Mouse (Mus musculus) midbrain, embryonic 11.5 days (tissue): ENCODE results near the gene Fcgbp. TPM values are rescaled to one million over a fixed set of nuclear protein-coding genes. Genes with fewer than 3 reads are reported as not detected.
A peak's percentile ranks its signal among the peaks of the same experiment; 100 is the strongest.
"Not testable (repeated sequence)": the region's sequence is repeated elsewhere in the genome, so short reads cannot be mapped to it uniquely, and the experiment has no call there.

ENCODE experiments used
- ATAC-seq: fragments of 200-750 bp; cut with Nextera tagmentation; 2 replicates; pipeline ENCODE4 v1.8.0; 2017; ENCODE audit warnings: moderate TSS enrichment, moderate library complexity; ENCODE audit not compliant: low FRiP score
- DNase-seq: peaks from one replicate; pipeline ENCODE4 v3.0.0; 2015; ENCODE audit warnings: low spot score; ENCODE audit errors: missing footprints
- H3K27ac ChIP-seq: fragments of 300-500 bp; sonication (generic); 2 replicates; pipeline ENCODE4 v1.5.1; 2014; ENCODE audit warnings: low read depth, low read length
- H3K27me3 ChIP-seq: fragments of 300-500 bp; sonication (generic); 2 replicates; pipeline ENCODE4 v1.6.1; 2014; ENCODE audit warnings: mild to moderate bottlenecking, low read length, moderate library complexity, mixed read lengths; ENCODE audit not compliant: control insufficient read depth, insufficient read depth
- H3K36me3 ChIP-seq: fragments of 300-500 bp; sonication (generic); 2 replicates; pipeline ENCODE4 v1.6.1; 2014; ENCODE audit warnings: mild to moderate bottlenecking, low read length, moderate library complexity, mixed read lengths; ENCODE audit not compliant: control insufficient read depth, insufficient read depth
- H3K4me1 ChIP-seq: fragments of 300-500 bp; sonication (generic); 2 replicates; pipeline ENCODE4 v1.6.1; 2014; ENCODE audit warnings: low read length; ENCODE audit not compliant: control insufficient read depth, insufficient read depth
- H3K4me2 ChIP-seq: fragments of 300-500 bp; sonication (generic); 2 replicates; pipeline ENCODE4 v1.6.1; 2014; ENCODE audit warnings: mild to moderate bottlenecking, moderate library complexity
- H3K4me3 ChIP-seq: fragments of 300-500 bp; sonication (generic); 2 replicates; pipeline ENCODE4 v1.5.1; 2014; ENCODE audit warnings: low read depth, low read length
- H3K9ac ChIP-seq: fragments of 300-500 bp; sonication (generic); 2 replicates; pipeline ENCODE4 v1.6.1; 2014; ENCODE audit warnings: low read length
- H3K9me3 ChIP-seq: fragments of 300-500 bp; sonication (generic); 2 replicates; pipeline ENCODE4 v1.6.1; 2016; ENCODE audit warnings: low read length; ENCODE audit not compliant: control insufficient read depth
- WGBS: fragments of 180-500 bp; shearing (Covaris S2); extraction: QIAGEN DNeasy Blood & Tissue Kit; methylation state at CpG from one replicate; pipeline ENCODE4 v1.1.7; 2014; 5-methylcytosine and 5-hydroxymethylcytosine counted together
- polyA plus RNA-seq: library from polyadenylated mRNA; unstranded; fragments of >200 nt; fragmentation: Nextera tagmentation; extraction: Ambion mirVana; gene quantifications from 2 replicates; pipeline ENCODE4 v1.2.1, GENCODE M21; 2014

Gene Fcgbp
- polyA plus RNA-seq, 1 experiment from 2014 or later: not detected

GRCm38 (mm10) chr7:28084215-28084614 is 13.2 kb downstream of the Fcgbp start:
- ATAC-seq (no peak), DNase-seq (no peak)
- H3K36me3 ChIP-seq: no peaks in the 10 kb centered on the region
- no peaks in the 10 kb centered on the region for H3K4me1 ChIP-seq
- WGBS: 88% methylated on average over 7 of the region's 7 CpGs
- H3K27me3 ChIP-seq: no peaks in the 10 kb centered on the region
- no peak overlapping the region for H3K4me2 ChIP-seq
- H3K9ac ChIP-seq: no peak overlapping the region
- H3K4me3 ChIP-seq: no peak overlapping the region
- no peak overlapping the region for H3K27ac ChIP-seq
- no peaks in the 10 kb centered on the region for H3K9me3 ChIP-seq

GRCm38 (mm10) chr7:28086236-28086635 is 15.2 kb downstream of the Fcgbp start:
- Histone ChIP-seq H3K4me3 (no peak overlapping the region), H3K27ac (no peak overlapping the region), H3K4me1 (no peaks in the 10 kb centered on the region), H3K9ac (no peak overlapping the region), H3K27me3 (no peaks in the 10 kb centered on the region), H3K4me2 (no peak overlapping the region), H3K36me3 (no peaks in the 10 kb centered on the region), H3K9me3 (no peaks in the 10 kb centered on the region)
- WGBS: 76% methylated on average over 16 of the region's 16 CpGs
- no peak for DNase-seq
- no peak for ATAC-seq

- Histone ChIP-seq H3K4me1 (no peaks in the 10 kb centered on the region), H3K4me3 (no peak overlapping the region), H3K9ac (no peak overlapping the region), H3K27me3 (no peaks in the 10 kb centered on the region), H3K4me2 (no peak overlapping the region), H3K36me3 (no peaks in the 10 kb centered on the region), H3K27ac (no peak overlapping the region), H3K9me3 (no peaks in the 10 kb centered on the region; the same call in 1 of the 2 replicates)
- no peak for DNase-seq
- WGBS: 53% methylated on average over 11 of the region's 11 CpGs
- ATAC-seq: no peak
Measured at GRCm38 (mm10) chr7:28093541-28093940, 22.5 kb downstream of the Fcgbp start.

GRCm38 (mm10) chr7:28099101-28099500 is 28.1 kb downstream of the Fcgbp start:
- no peak overlapping the region for H3K27ac ChIP-seq
- H3K9me3 ChIP-seq: peaks cover 8% of the 10 kb centered on the region; the same call in 1 of the 2 replicates
- H3K4me2 ChIP-seq: no peak overlapping the region
- no peak overlapping the region for H3K4me3 ChIP-seq
- DNase-seq: peak; percentile 67
- no peaks in the 10 kb centered on the region for H3K4me1 ChIP-seq
- H3K9ac ChIP-seq: no peak overlapping the region
- no peak for ATAC-seq
- 91% methylated on average over 16 of the region's 16 CpGs for WGBS
- H3K36me3 ChIP-seq: no peaks in the 10 kb centered on the region
- no peaks in the 10 kb centered on the region for H3K27me3 ChIP-seq

- Histone ChIP-seq H3K4me2 (no peak overlapping the region), H3K9ac (no peak overlapping the region), H3K27me3 (no peaks in the 10 kb centered on the region), H3K9me3 (peaks cover 8% of the 10 kb centered on the region; the same call in 1 of the 2 replicates), H3K36me3 (no peaks in the 10 kb centered on the region), H3K4me3 (no peak overlapping the region), H3K27ac (no peak overlapping the region), H3K4me1 (no peaks in the 10 kb centered on the region)
- DNase-seq (peak; percentile 85), ATAC-seq (no peak)
- WGBS: 69% methylated on average over 17 of the region's 17 CpGs
Measured at GRCm38 (mm10) chr7:28100596-28101590, 29.9 kb downstream of the Fcgbp start.

GRCm38 (mm10) chr7:28102936-28103335 is 31.9 kb downstream of the Fcgbp start:
- H3K9ac ChIP-seq, ATAC-seq, H3K4me2 ChIP-seq, H3K4me3 ChIP-seq, H3K27ac ChIP-seq, H3K9me3 ChIP-seq, H3K27me3 ChIP-seq, H3K36me3 ChIP-seq, H3K4me1 ChIP-seq: not testable (repeated sequence)
- 37% methylated on average over 5 of the region's 5 CpGs for WGBS
- peak; percentile 19 for DNase-seq

GRCm38 (mm10) chr7:28104670-28105069 is 33.6 kb downstream of the Fcgbp start:
- H3K4me2 ChIP-seq: peak overlapping the region; percentile 5
- ATAC-seq (no peak), DNase-seq (peak; percentile 79)
- no peak overlapping the region for H3K27ac ChIP-seq
- H3K9me3 ChIP-seq: no peaks in the 10 kb centered on the region
- no peaks in the 10 kb centered on the region for H3K4me1 ChIP-seq
- no peak overlapping the region for H3K9ac ChIP-seq
- H3K27me3 ChIP-seq: no peaks in the 10 kb centered on the region
- WGBS: 13% methylated on average over 23 of the region's 23 CpGs
- no peaks in the 10 kb centered on the region for H3K36me3 ChIP-seq
- H3K4me3 ChIP-seq: no peak overlapping the region

- Histone ChIP-seq H3K9me3 (no peaks in the 10 kb centered on the region), H3K4me3 (no peak overlapping the region), H3K36me3 (no peaks in the 10 kb centered on the region), H3K27me3 (no peaks in the 10 kb centered on the region), H3K4me2 (no peak overlapping the region), H3K27ac (no peak overlapping the region), H3K9ac (no peak overlapping the region), H3K4me1 (no peaks in the 10 kb centered on the region)
- DNase-seq (no peak), ATAC-seq (no peak)
- 93% methylated on average over 11 of the region's 11 CpGs for WGBS
Measured at GRCm38 (mm10) chr7:28106241-28106640, 35.2 kb downstream of the Fcgbp start.

GRCm38 (mm10) chr7:28114648-28115047 is 43.6 kb downstream of the Fcgbp start:
- Histone ChIP-seq H3K27me3 (no peaks in the 10 kb centered on the region), H3K36me3 (no peaks in the 10 kb centered on the region), H3K4me1 (no peaks in the 10 kb centered on the region), H3K27ac (no peak overlapping the region), H3K4me2 (no peak overlapping the region), H3K9ac (no peak overlapping the region), H3K9me3 (no peaks in the 10 kb centered on the region), H3K4me3 (no peak overlapping the region)
- no peak for ATAC-seq
- DNase-seq: no peak
- 77% methylated on average over 2 of the region's 2 CpGs for WGBS
